In the genomic region with DNA sequence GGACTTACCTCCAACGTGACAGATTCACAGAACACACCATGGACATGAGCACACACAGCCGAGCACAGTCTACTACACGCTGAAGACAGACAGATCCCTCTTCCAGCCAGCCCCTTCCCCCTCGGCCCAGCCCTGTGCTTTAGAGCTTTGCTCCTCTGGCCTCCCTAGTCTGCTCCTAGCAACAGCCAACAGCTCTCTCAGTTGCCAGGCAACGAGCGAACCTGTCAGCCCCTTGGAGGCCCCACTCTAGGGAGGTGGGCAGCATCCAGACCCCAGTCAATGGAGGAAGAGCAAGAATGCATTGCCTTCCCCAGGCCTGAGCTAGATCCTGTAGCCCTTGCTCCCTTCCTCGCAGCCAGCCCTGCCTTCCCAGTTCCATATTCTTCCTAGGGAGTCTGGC, we compare ENCODE assay signal across 11 mouse cellular contexts. TPM values are rescaled to one million over a fixed set of nuclear protein-coding genes. Genes with fewer than 3 reads are reported as not detected.
DNase-seq lines count a peak whose midpoint lies in the region; ATAC-seq lines count a peak whose summit lies in the region.
"Had no signal": no experiment of that assay in that cellular context is flagged by ENCODE, and none has a peak within 500 bp of the region (broad histone marks: within the 10 kb centered on the region; RNA-seq: fewer than 3 reads in every experiment).

No protein-coding gene starts in this region.

- no peaks in the 10 kb centered on the region; the same call in 1 of the 2 replicates for H3K36me3 ChIP-seq in forebrain, embryonic 12.5 days (replicated peaks)
- H3K36me3 ChIP-seq in limb, embryonic 15.5 days: no peaks in the 10 kb centered on the region
- no peaks in the 10 kb centered on the region for H3K36me3 ChIP-seq in stomach, embryonic 15.5 days

- ATAC-seq in forebrain, embryonic 12.5 days (ENCODE audit: low FRiP score): peak; percentile 62
- ATAC-seq in limb, embryonic 15.5 days (ENCODE audit: insufficient number of reproducible peaks, low FRiP score, low TSS enrichment, low read depth): no peak
- ATAC-seq in stomach, embryonic 15.5 days (ENCODE audit: insufficient read depth, low FRiP score, low read depth): no peak

- H3K4me3 ChIP-seq in forebrain, embryonic 12.5 days (replicated peaks): peak overlapping the region; percentile 11; the same call in 1 of the 2 replicates
- H3K4me3 ChIP-seq in limb, embryonic 15.5 days: no peak overlapping the region
- H3K4me3 ChIP-seq in stomach, embryonic 15.5 days (replicated peaks): no peak overlapping the region
- H3K4me3 ChIP-seq: erythroblast, embryonic 14.5 days had no signal

- intact Hi-C loops in left cerebral cortex, postnatal 4 days (cut with DNase I): no loop called here

- H3K27ac ChIP-seq in forebrain, embryonic 12.5 days: peak overlapping the region; percentile 89
- H3K27ac ChIP-seq in limb, embryonic 15.5 days: peak overlapping the region; percentile 22; the same call in 1 of the 2 replicates
- 0 out of 2 replicates have a peak overlapping the region, but pooled peaks have one; percentile 35 for H3K27ac ChIP-seq in stomach, embryonic 15.5 days

- H3K4me2 ChIP-seq in forebrain, embryonic 12.5 days: peak overlapping the region; percentile 43
- H3K4me2 ChIP-seq in limb, embryonic 15.5 days: no peak overlapping the region
- no peak overlapping the region for H3K4me2 ChIP-seq in stomach, embryonic 15.5 days

- peaks cover 75% of the 10 kb centered on the region for H3K4me1 ChIP-seq in forebrain, embryonic 12.5 days
- peaks cover 27% of the 10 kb centered on the region for H3K4me1 ChIP-seq in limb, embryonic 15.5 days
- peaks cover 18% of the 10 kb centered on the region for H3K4me1 ChIP-seq in stomach, embryonic 15.5 days

- 3% methylated on average over 7 of the region's 7 CpGs for WGBS in forebrain, embryonic 12.5 days
- 35% methylated on average over 7 of the region's 7 CpGs for WGBS in limb, embryonic 15.5 days
- WGBS in stomach, embryonic 15.5 days: 25% methylated on average over 7 of the region's 7 CpGs

- H3K9me3 ChIP-seq in forebrain, embryonic 12.5 days: no peaks in the 10 kb centered on the region
- H3K9me3 ChIP-seq in limb, embryonic 15.5 days: no peaks in the 10 kb centered on the region
- no peaks in the 10 kb centered on the region for H3K9me3 ChIP-seq in stomach, embryonic 15.5 days
- H3K9me3 ChIP-seq: G1E had no signal

- DNase-seq in left cerebral cortex, postnatal 4 days: peak; percentile 55
- no peak for DNase-seq in left cerebral cortex, adult 18-20 months (ENCODE audit: low spot score in 2 of 2)
- no peak for DNase-seq in right cerebral cortex, postnatal 10 days (ENCODE audit: low spot score in 2 of 2)
- no peak for DNase-seq in frontal cortex, postnatal 10 days (ENCODE audit: low spot score in 2 of 2)
- DNase-seq: heart, postnatal 36 days; lung, postnatal 14 days had no signal

- no peaks in the 10 kb centered on the region for H3K27me3 ChIP-seq in forebrain, embryonic 12.5 days
- H3K27me3 ChIP-seq in limb, embryonic 15.5 days: no peaks in the 10 kb centered on the region
- H3K27me3 ChIP-seq in stomach, embryonic 15.5 days (replicated peaks): no peaks in the 10 kb centered on the region

- H3K9ac ChIP-seq in forebrain, embryonic 12.5 days: peak overlapping the region; percentile 25; the same call in 1 of the 2 replicates
- no peak overlapping the region for H3K9ac ChIP-seq in limb, embryonic 15.5 days
- no peak overlapping the region for H3K9ac ChIP-seq in stomach, embryonic 15.5 days

RNA-seq across cellular contexts. Expression of gene Gnai2, which starts 1.9 kb away (rescaled TPM):
- 100 to 1,000 TPM; 302 to 303 TPM for total RNA-seq in left cerebral cortex, postnatal 4 days (2021)
- total RNA-seq in left cerebral cortex, adult 18-20 months (2021): 100 to 1,000 TPM; 222 to 239 TPM
- 570 and 587 TPM in 2 replicates for polyA plus RNA-seq in forebrain, embryonic 12.5 days (2016; fragmentation: Nextera tagmentation; extraction: Ambion mirVana)
- polyA plus RNA-seq in limb, embryonic 15.5 days (2015; fragmentation: Nextera tagmentation; extraction: Ambion mirVana): 385 and 394 TPM in 2 replicates
- polyA plus RNA-seq in stomach, embryonic 15.5 days (2015; fragmentation: Nextera tagmentation; extraction: Ambion mirVana): 355 and 371 TPM in 2 replicates

RNA-seq across cellular contexts. Expression of gene Sema3b, which starts 28.0 kb away (rescaled TPM):
- 1 to 10 TPM; 3.9 to 5.6 TPM for total RNA-seq in left cerebral cortex, postnatal 4 days (2021)
- total RNA-seq in left cerebral cortex, adult 18-20 months (2021): 1 to 10 TPM; 3.5 to 4.5 TPM
- 1.7 and 2.6 TPM in 2 replicates for polyA plus RNA-seq in forebrain, embryonic 12.5 days (2016; fragmentation: Nextera tagmentation; extraction: Ambion mirVana)
- polyA plus RNA-seq in limb, embryonic 15.5 days (2015; fragmentation: Nextera tagmentation; extraction: Ambion mirVana): 13.6 and 23.6 TPM in 2 replicates
- 13.2 and 16.5 TPM in 2 replicates for polyA plus RNA-seq in stomach, embryonic 15.5 days (2015; fragmentation: Nextera tagmentation; extraction: Ambion mirVana)
- polyA plus RNA-seq: erythroblast, embryonic 14.5 days; G1E had no signal

RNA-seq across cellular contexts. Expression of gene Slc38a3, which starts 32.3 kb away (rescaled TPM):
- 10 to 100 TPM; 65.0 to 68.4 TPM for total RNA-seq in left cerebral cortex, postnatal 4 days (2021)
- 10 to 100 TPM; 66.6 to 84.4 TPM for total RNA-seq in left cerebral cortex, adult 18-20 months (2021)
- polyA plus RNA-seq in forebrain, embryonic 12.5 days (2016; fragmentation: Nextera tagmentation; extraction: Ambion mirVana): 8.5 and 10.6 TPM in 2 replicates
- polyA plus RNA-seq in limb, embryonic 15.5 days (2015; fragmentation: Nextera tagmentation; extraction: Ambion mirVana): 5.0 and 5.1 TPM in 2 replicates
- 19.5 and 28.6 TPM in 2 replicates for polyA plus RNA-seq in stomach, embryonic 15.5 days (2015; fragmentation: Nextera tagmentation; extraction: Ambion mirVana)
- polyA plus RNA-seq: G1E had no signal

RNA-seq across cellular contexts. Expression of gene Gnat1, which starts 42.4 kb away (rescaled TPM):
- 1 to 10 TPM in 1 of 2 experiments, under 1 TPM in 1; 0.30 to 1.1 TPM for total RNA-seq in left cerebral cortex, postnatal 4 days (2021)
- under 1 TPM; 0.35 to 0.73 TPM for total RNA-seq in left cerebral cortex, adult 18-20 months (2021)
- polyA plus RNA-seq in forebrain, embryonic 12.5 days (2016; fragmentation: Nextera tagmentation; extraction: Ambion mirVana): 1.7 and 2.1 TPM in 2 replicates
- polyA plus RNA-seq in limb, embryonic 15.5 days (2015; fragmentation: Nextera tagmentation; extraction: Ambion mirVana): 2.8 TPM in 2 replicates
- polyA plus RNA-seq in stomach, embryonic 15.5 days (2015; fragmentation: Nextera tagmentation; extraction: Ambion mirVana): 1.1 and 1.9 TPM in 2 replicates
- total RNA-seq: heart, postnatal 36 days had no signal
- polyA plus RNA-seq: erythroblast, embryonic 14.5 days; G1E had no signal

RNA-seq across cellular contexts. Expression of gene Ifrd2, which starts 49.6 kb away (rescaled TPM):
- total RNA-seq in left cerebral cortex, postnatal 4 days (2021): 10 to 100 TPM; 12.5 to 14.5 TPM
- 10 to 100 TPM; 11.3 to 11.9 TPM for total RNA-seq in left cerebral cortex, adult 18-20 months (2021)
- polyA plus RNA-seq in forebrain, embryonic 12.5 days (2016; fragmentation: Nextera tagmentation; extraction: Ambion mirVana): 22.1 and 26.3 TPM in 2 replicates
- 45.9 and 58.8 TPM in 2 replicates for polyA plus RNA-seq in limb, embryonic 15.5 days (2015; fragmentation: Nextera tagmentation; extraction: Ambion mirVana)
- polyA plus RNA-seq in stomach, embryonic 15.5 days (2015; fragmentation: Nextera tagmentation; extraction: Ambion mirVana): 65.1 and 68.2 TPM in 2 replicates

Comparison
In these comparisons a context has a peak if more than half of its experiments do, and no peak if none do; other contexts are left out.
1. H3K27ac ChIP-seq: peak in every context shown above with its lines; median percentile 89 in forebrain, embryonic 12.5 days; 35 in stomach, embryonic 15.5 days; 22 in limb, embryonic 15.5 days.